Mouse (Mus musculus): ENCODE results near the gene Cbx7.
"Not testable (repeated sequence)": the region's sequence is repeated elsewhere in the genome, so short reads cannot be mapped to it uniquely, and the experiment has no call there.

- not testable (repeated sequence) for TF ChIP-seq POLR2A (IDR thresholded peaks at IDR 0.05; ENCODE audit: low read depth, low read length); CTCF (IDR thresholded peaks at IDR 0.05; ENCODE audit: extremely low read depth, insufficient read length, insufficient replicate concordance, low read depth, low read length)
These were observed 66.2 kb downstream of the Cbx7 start for GRCm38 (mm10) chr15:79904678-79905077.

Measured in small intestine, adult 2 months (tissue).